Mouse (Mus musculus): ENCODE measurements around the gene Rrad. TPM values are rescaled to one million over a fixed set of nuclear protein-coding genes. Genes with fewer than 3 reads are reported as not detected.

The Rrad gene
- total RNA-seq, 2 experiments from 2014 or later = 2.0 to 2.1 TPM

DNA sequence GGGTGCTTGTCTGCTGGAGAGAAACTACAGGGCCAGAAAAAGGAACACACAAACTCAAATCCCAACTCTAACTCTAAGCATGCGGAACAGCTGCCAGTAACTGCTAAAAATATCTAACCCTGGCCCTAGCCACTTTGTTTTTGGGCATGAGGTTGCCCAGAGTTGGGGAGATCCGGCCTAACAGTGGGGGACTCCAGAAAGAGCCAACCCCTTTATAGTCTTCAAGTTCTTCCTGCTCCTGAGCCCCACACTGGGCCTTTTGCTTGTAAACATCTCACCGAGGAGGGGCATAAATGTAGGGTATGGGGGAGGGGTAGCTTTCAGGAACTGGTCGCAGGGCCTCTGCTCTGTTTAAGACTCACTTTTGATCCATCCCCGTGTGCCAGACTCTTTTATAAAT, 848 bp upstream of the Rrad start:
- no peak for TF ChIP-seq CTCF (conservative IDR thresholded peaks at IDR 0.05)

DNA sequence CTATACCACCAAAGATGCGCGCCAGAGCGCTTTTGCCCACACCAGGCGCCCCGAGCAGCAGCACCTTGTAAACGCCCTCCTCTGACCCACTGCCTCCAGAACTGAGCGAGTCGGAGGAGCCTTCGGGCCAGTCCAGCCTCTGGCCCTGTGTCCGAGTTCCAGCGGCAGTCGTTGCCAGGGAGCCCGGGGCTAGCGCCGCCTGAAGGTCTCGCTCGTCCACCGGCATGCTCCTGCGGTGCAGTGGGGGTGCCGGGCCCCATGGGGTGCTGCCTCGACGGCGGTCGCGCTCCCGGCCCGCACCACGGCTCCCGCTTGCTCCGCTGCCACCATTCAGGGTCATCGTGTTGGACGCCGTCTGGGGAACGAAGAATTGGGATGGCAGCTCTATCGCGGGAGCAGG, 553 bp downstream of the Rrad start:
- peak overlapping the region; percentile 44 for H3K4me3 ChIP-seq
- TF ChIP-seq CTCF (conservative IDR thresholded peaks at IDR 0.05) = no peak
- H3K27ac ChIP-seq = no peak overlapping the region; the same call in 1 of the 2 replicates
- peak in 1 of 2 experiments; percentile 9 for DNase-seq (ENCODE audit: low spot score in 2 of 2)

More for the DNA sequence above, 848 bp upstream of the Rrad start:
- DNase-seq (ENCODE audit: low spot score in 2 of 2) = no peak
- Histone ChIP-seq H3K4me3 (no peak overlapping the region), H3K27ac (peak overlapping the region; percentile 57)

DNA sequence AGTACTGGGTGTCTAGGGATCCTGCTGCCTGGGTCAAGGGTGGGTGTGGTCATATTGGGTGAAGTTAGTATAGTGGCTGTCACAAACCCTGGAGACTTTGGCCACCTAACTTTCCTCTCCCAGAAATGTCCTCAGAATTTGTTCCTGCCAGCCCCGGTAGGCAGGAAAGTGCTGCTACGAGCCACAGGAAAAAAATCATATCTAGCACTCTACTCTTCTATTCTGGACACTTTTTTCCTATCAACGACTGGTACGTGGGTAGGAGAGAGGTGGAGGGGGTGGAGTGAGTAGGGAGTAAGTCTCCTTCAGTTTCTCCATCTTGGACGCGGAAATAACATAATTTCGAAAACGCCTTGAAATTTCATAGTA, 1.0 kb downstream of the Rrad start:
- Histone ChIP-seq H3K27ac (no peak overlapping the region), H3K4me3 (no peak overlapping the region; the same call in 1 of the 2 replicates)
- peak in 1 of 2 experiments; percentile 5 for DNase-seq (ENCODE audit: low spot score in 2 of 2)
- TF ChIP-seq CTCF (conservative IDR thresholded peaks at IDR 0.05) = no peak

DNA sequence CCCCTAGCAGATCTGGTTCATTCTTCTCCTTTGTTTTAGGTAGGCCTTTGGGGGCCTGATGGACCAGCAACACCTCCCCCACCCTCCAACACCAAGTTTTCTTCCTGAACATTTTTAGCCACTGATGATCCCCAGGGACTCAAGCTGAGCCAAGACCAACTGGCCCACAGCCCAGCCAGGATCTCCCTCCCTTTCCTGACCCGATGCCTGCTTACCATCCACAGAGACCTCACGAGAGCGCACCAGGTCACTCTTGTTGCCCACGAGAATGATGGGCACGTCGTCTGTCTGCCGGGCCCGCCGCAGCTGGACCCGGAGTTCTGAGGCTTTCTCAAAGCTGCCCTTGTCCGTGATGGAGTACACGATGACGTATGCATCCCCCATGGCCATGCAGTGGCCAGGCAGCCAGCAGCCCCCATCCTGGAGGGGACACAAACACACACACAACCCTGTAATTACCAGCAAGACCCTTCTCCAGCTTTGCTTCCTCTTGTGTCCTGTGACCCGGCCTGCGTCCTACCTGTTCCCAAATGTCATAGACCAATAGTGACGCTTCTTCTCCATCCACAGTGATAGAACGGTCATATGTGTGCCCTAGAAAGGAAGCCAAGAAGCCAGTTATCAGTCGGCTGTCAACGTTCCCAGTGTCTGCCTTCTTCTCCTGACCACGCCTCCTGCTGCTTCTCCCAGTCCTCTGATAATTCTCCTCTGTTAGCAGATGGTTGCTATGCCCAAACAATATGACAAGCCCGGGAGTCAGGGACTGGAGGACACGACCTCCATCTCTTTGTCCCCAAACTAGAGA, 1.6 kb downstream of the Rrad start:
- no peak for TF ChIP-seq CTCF (conservative IDR thresholded peaks at IDR 0.05)
- Histone ChIP-seq H3K4me3 (no peak overlapping the region), H3K27ac (peak overlapping the region; percentile 10; the same call in 1 of the 2 replicates)
- DNase-seq (ENCODE audit: low spot score in 2 of 2) = peak in 1 of 2 experiments; percentile 7

DNA sequence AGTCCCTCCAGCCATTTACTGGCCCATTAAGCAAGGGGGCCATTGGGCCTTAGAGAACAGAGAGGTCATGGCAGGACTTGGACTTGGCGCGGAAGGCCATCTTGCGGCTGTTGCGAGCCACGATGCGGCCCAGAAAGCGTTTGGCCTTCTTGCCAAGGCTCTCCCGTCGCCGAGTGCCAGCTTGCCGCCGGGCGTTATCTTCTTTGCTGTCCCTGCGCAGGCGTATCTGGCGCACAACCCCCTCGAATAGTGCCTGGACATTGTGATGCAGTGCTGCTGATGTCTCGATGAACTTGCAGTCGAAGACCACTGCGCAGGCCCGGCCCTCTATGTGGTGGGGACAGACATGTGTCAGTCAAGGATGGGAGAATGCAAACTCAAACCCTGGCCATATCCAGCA, 2.7 kb downstream of the Rrad start:
- Histone ChIP-seq H3K4me3 (no peak overlapping the region), H3K27ac (no peak overlapping the region)
- no peak for TF ChIP-seq CTCF (conservative IDR thresholded peaks at IDR 0.05)
- DNase-seq (ENCODE audit: low spot score in 2 of 2) = peak in 1 of 2 experiments; percentile 5

DNA sequence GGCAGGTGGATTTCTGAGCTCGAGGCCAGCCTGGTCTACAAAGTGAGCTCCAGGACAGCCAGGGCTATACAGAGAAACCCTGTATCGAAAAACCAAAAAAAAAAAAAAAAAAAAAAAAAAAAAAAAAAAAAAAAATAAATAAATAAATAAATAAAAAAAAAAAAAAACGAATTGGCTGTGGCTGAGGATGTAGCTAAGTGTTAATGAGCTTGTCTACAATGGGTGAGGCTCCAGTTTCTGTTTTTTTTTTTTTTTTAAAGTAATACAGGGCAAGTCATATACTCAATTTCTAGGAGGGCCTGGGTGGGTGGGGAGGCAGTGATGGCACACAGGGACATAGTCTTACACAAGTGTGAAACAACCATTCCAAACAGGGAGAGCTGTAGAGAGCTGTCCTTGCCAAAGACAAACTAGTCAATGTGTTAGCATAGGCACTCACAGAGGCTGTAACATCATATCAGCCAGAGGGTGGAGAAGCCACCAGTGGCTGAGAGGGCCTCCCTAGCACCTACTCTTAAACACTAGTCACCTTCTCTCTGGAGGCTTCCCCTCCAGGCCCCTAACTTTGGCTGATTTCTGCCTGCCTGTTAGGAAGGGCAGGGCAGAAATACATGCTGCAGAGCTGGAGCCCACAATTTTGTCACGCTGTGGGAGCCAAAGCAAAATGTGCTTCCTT, 3.9 kb downstream of the Rrad start:
- TF ChIP-seq CTCF (conservative IDR thresholded peaks at IDR 0.05) = no peak
- DNase-seq (ENCODE audit: low spot score in 2 of 2) = no peak
- Histone ChIP-seq H3K27ac (no peak overlapping the region), H3K4me3 (no peak overlapping the region)

DNA sequence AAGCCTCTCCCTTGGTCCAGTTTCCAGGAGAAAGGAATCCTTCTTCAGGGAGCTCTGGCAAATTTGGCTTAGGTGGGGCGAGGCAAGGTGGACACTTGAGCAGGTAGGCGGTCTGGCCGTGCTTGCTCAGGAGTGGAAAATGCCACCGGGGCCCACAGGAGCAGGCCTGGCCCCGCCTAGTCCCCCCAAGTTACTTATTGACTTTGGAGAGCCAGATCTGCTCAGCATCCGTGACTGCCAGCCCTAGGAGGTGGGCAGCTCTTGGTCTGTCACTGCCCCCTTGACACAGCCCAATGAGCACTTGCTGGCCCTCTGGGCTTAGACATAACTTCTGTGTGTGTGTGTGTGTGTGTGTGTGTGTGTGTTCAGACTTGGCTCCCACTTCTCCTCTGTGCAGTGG, 7.0 kb downstream of the Rrad start, which contains the start of gene Cdh16:
Gene Cdh16, minus strand, starts transcription at position 236 of the 400 bp plus-strand sequence.
- Histone ChIP-seq H3K27ac (no peak within 1 kb of the TSS), H3K4me3 (no peak within 1 kb of the TSS)
- DNase-seq (ENCODE audit: low spot score in 2 of 2) = no peak
- TF ChIP-seq CTCF (conservative IDR thresholded peaks at IDR 0.05) = no peak

DNA sequence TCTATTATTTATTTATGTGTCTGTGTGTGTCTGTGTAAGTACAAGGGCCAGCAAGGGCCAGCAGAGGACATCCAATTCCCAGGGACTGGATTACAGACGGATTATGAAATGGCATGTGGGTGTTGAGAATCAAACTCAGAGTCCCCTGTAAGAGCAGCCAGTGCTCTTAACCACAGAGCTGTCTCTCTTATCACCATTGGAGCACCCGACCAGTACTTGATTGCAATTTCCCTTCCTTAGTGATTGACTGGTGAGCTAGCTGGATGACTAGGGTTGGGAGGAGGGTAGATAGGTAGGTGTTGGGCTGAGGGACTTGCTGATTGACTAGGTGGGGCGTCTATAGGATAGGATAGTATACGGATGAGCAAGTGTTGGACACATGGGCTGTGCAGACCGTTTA, 10.4 kb downstream of the Rrad start:
- Histone ChIP-seq H3K27ac (no peak overlapping the region), H3K4me3 (no peak overlapping the region)
- no peak for TF ChIP-seq CTCF (conservative IDR thresholded peaks at IDR 0.05)
- DNase-seq (ENCODE audit: low spot score in 2 of 2) = no peak

DNA sequence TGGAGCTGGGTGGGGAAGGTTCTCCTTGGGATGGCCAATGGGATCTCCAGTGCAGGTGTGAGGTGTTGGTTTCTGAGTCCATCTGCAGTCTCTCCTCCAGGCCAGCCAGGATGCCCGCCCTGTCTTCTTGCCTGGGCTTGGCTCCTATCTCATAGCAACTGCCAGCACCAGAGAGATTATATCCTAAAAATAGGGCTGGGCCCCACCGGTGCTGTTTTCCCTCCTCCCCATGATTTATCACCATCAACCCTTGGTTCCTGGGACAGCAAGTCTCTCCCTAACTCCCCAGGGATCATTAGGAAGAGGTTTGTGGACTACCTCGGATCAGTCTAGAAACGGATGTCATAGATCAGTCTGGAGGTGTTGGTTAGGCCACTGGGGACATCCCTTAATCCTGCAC, 18.0 kb downstream of the Rrad start:
- DNase-seq (ENCODE audit: low spot score in 2 of 2) = no peak
- no peak for TF ChIP-seq CTCF (conservative IDR thresholded peaks at IDR 0.05)
- no peak overlapping the region for H3K4me3 ChIP-seq

DNA sequence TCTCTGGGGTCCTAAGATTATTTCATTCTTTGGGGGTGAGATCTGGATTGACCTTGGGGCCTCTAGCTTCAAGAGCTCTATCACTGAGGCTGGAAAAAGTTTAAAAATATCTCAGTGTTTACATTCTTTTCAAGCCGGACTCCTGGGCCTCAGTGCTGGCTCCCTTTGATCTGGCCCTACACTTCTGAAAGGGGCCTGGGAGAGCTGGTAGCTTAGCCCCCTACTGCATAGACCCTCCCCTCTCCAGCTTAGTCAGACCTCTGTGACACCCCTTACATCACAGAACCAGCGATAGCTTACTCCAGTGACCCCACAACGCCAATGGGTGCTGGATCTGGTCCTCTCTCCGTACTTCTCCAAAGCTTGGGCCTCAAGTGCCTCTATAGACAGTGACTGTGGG, 19.5 kb downstream of the Rrad start:
- no peak for DNase-seq (ENCODE audit: low spot score in 2 of 2)
- no peak overlapping the region for H3K4me3 ChIP-seq
- no peak for TF ChIP-seq CTCF (conservative IDR thresholded peaks at IDR 0.05)
- no peak overlapping the region for H3K27ac ChIP-seq

More for the DNA sequence above, 18.0 kb downstream of the Rrad start:
- no peak overlapping the region for H3K27ac ChIP-seq

DNA sequence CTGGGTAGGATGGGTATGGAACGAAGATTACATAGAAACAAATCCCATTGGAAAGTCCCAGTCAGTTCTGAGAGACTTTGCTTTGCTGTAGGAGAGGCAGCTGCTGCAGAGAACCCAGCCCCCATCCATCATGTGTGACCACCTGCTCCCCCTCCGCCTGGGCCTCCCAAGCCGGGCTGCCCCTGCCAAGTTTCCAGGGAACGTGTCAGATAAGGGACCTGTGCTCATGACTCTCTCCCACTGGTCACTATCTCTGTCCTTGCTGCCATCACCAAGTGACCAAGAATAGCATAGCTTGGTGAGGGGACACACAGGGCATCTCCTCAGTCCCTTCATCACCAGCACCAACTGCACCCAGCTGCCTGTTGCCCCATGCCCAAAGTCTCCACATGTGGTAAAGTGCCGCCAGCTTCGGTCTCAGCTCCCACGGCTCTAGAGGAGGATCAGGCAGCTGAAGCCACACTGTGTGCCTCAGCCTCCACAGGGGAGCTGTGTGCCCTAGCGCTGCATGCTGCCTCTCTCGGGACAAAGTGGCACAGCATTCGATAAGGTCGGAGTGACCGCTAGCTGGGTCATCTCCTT, 20.9 kb downstream of the Rrad start:
- TF ChIP-seq CTCF (conservative IDR thresholded peaks at IDR 0.05) = no peak
- H3K27ac ChIP-seq = no peak overlapping the region
- DNase-seq (ENCODE audit: low spot score in 2 of 2) = no peak
- no peak overlapping the region for H3K4me3 ChIP-seq

DNA sequence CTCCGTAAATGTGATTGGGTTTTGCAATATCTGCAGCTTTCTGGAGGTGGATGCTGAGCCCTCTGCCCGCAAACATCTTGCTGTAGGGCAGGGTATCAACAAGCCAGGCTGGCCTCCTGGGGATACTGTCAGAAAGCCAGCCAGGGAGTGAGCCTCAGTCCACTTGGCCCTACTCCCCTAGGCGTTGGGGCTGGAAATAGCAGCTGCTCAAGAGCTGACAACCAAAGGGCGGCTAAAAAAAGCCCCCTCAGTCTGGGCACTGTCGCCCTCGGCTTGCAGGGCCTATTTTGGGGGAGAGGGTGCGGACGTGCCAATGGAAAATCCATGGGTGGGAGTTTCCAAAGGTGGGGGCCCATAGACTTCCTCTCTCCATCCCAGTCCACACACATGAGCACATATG, 21.9 kb downstream of the Rrad start:
- no peak for DNase-seq (ENCODE audit: low spot score in 2 of 2)
- no peak overlapping the region for H3K27ac ChIP-seq
- TF ChIP-seq CTCF (conservative IDR thresholded peaks at IDR 0.05) = no peak
- H3K4me3 ChIP-seq = no peak overlapping the region

DNA sequence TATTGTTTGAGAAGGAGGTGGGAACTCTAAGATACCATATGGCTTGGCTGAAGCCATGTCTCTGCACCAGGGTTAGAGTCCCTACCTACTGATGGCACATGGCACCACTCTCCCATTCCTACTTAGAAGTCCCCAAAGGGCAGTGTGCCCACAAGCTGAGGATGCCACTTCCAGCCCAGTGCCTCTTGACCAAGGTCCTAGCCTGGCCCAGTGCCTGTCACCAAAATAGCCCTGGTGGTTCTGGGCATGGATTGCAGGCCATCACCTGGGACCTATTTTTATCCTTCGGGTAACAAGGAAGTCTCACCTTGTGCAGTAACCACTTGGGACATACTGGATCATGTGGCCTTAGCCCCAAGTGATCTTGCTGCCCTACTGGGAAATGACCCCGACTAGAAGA, 23.2 kb downstream of the Rrad start:
- no peak for TF ChIP-seq CTCF (conservative IDR thresholded peaks at IDR 0.05)
- H3K27ac ChIP-seq = no peak overlapping the region
- no peak for DNase-seq (ENCODE audit: low spot score in 2 of 2)
- H3K4me3 ChIP-seq = no peak overlapping the region

Measured in layer of hippocampus, adult 2 months (tissue).